Mouse (Mus musculus) G1E (cell line): ENCODE measurements at regions not wholly inside any gene's neighbourhood (a gene's known extent, or its start where the extent isn't known, plus 50 kb on each side); places are given as distances from the start of the nearest gene placed in this dataset.
"Not testable (repeated sequence)": the region's sequence is repeated elsewhere in the genome, so short reads cannot be mapped to it uniquely, and the experiment has no call there.

Source experiments
- CTCF ChIP-seq: IDR thresholded peaks from 2 replicates; pipeline ENCODE4 v1.5.1; 2012; ENCODE audit warnings: low read depth, low read length, inconsistent platforms, mixed read lengths
- GATA1 ChIP-seq: IDR thresholded peaks from 2 replicates; pipeline ENCODE4 v1.6.1; 2012; ENCODE audit warnings: borderline replicate concordance, low read length, inconsistent platforms, mixed read lengths
- GATA2 ChIP-seq: IDR thresholded peaks from 2 replicates; pipeline ENCODE4 v1.6.1; 2012; ENCODE audit warnings: low read depth, low read length, inconsistent platforms, borderline replicate concordance
- POLR2AphosphoS5 ChIP-seq: IDR thresholded peaks from 2 replicates; pipeline ENCODE4 v1.6.1; 2012; ENCODE audit warnings: low read depth, low read length, inconsistent platforms; ENCODE audit not compliant: insufficient replicate concordance

DNA sequence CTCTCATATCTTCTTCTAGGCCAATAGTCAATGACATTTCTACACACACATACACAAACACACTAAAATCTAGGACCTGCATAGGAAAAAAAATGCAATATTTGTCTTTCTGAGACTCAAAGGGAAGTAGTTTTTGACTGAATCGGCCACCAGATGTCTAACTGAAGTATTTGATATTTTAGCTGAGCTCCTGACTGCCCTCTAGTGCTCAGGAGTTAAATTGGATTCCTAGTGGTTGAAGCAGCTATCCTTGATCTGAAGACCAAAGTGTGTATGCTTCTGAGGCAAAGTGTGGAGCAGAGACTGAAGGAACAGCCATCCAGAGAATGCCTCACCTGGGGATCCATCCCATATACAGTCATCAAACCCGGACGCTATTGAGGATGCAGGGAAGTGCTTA is 384.4 kb upstream of the Olfr1507 start:
- TF ChIP-seq POLR2AphosphoS5, GATA1, CTCF, GATA2: not testable (repeated sequence)
